Mouse (Mus musculus) liver, embryonic 14.5 days (tissue): ENCODE measurements around the gene Nfkbid.

Experiments
- CTCF ChIP-seq: IDR thresholded peaks from 2 replicates; pipeline ENCODE4 v1.5.1; 2016; ENCODE audit warnings: antibody characterized with exemption, low read depth, control low read depth
- EP300 ChIP-seq: IDR thresholded peaks from 2 replicates; pipeline ENCODE4 v1.6.1; 2016; ENCODE audit warnings: antibody characterized with exemption, low read depth

DNA sequence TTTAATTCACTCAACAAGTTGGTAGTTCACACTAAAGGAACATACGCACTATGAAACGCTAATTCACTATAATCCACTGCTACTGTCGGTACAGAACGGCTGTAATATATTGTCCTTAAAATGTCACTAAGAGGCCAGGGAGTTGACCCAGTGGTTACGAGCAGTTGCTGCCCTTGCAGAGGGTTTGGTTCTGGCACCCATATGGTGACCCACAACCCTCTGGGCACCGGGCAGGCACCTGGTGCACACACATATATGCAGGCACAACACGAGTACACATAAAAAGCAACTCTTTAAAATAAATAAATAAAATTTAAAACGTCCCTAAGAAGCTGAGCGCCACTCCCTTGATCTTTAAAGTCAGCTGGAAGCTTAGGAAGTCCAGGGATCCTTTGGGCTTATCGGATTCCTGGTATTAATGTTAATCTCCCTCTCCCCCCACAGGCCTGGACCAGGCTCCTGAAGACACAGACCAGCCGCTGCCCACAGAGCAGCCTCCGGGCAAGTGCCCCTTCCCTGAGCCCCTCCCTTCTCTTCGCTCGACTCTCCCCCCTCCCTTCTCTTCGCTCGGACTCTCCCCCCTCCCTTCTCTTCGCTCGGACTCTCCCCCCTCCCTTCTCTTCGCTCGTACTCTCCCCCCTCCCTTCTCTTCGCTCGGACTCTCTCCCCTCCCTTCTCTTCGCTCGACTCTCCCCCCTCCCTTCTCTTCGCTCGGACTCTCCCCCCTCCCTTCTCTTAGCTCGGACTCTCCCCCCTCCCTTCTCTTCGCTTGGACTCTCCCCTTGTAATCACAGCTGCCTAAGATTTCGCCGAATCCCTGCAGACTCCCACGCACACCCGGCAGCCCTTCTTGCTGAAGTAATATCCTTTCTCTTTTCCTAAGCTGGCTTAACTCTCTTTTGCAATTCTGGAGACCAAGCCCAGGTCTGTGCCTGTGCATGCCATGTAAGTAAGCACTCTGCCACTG is 56.2 kb downstream of the Nfkbid start:
- TF ChIP-seq CTCF (no peak), EP300 (no peak)
